Mouse (Mus musculus): ENCODE data around the gene Tor1aip1. TPM values are rescaled to one million over a fixed set of nuclear protein-coding genes. Genes with fewer than 3 reads are reported as not detected.

The Tor1aip1 gene
- polyA plus RNA-seq, 1 experiment, result 29.9 TPM

DNA sequence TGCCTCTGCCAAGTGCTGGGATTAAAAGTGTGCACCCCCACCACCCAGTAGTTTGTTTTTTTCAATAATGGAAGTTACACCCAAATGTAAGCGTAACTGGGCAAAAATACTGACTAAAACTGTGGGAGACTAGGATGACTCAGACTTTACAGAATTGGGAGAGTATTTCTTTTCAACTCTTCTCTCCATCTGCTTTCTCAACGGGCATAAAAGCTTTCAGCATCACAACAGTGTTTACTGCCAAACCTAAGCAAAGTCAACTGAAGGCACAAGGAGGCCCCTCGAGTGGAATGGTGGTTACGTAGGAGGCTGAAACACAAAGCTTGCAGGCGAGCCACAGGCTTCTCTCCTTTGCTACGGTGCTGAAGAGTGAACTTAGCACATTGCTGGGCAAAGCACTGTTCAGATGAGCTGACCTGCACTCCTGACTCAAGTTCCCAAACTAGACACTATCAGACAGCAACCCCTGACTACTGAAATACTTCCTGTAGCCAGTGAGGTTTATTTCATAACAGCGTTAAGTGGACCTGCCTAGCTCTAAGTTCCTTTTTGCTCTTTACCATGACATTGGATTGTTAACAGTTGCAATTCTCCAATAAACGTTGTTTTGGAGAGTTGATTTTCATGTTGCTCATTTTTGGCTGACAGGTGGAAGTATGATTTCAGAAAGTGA is 11.3 kb downstream of the Tor1aip1 start:
- no peaks in the 10 kb centered on the region for H3K9me3 ChIP-seq (replicated peaks; ENCODE audit: control insufficient read depth, insufficient read depth, low read length, poor library complexity, severe bottlenecking)
- H3K4me1 ChIP-seq (ENCODE audit: control insufficient read depth, insufficient read depth, low read length), result no peaks in the 10 kb centered on the region
- H3K9ac ChIP-seq (ENCODE audit: low read depth, poor library complexity, severe bottlenecking), result no peak overlapping the region
- H3K27ac ChIP-seq (ENCODE audit: insufficient read depth, low read length), result no peak overlapping the region
- H3K27me3 ChIP-seq (ENCODE audit: control insufficient read depth, insufficient read depth, low read length, poor library complexity, severe bottlenecking), result no peaks in the 10 kb centered on the region
- peaks cover 2% of the 10 kb centered on the region; the same call in 1 of the 2 replicates for H3K36me3 ChIP-seq (ENCODE audit: control insufficient read depth, insufficient read depth, low read length, poor library complexity, severe bottlenecking)
- TF ChIP-seq POLR2A (IDR thresholded peaks at IDR 0.05; ENCODE audit: insufficient read depth, low read length) (no peak), EP300 (IDR thresholded peaks at IDR 0.05; ENCODE audit: insufficient read depth, low read depth, low read length) (no peak), CTCF (IDR thresholded peaks at IDR 0.05; ENCODE audit: low read depth, low read length) (no peak)
- H3K4me3 ChIP-seq (ENCODE audit: low read depth, low read length), result no peak overlapping the region

DNA sequence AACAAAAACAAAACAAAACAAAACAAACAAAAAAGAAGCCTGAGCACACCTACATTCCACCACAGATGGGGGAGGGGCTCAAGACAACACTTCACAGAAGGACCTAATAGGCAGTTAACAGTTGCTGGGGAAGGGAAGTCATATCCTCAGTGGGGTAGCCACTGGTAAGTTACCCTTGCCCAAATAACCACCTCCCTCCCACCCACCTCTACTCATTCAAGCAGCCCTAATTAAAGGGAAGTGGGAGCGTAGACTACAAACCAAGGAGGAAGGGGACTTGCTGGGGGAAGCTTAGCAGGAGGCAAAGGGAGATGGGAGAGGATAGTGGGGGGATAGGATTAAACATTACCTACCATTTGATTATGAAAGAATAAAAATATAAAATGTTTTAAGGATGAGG is 15.9 kb downstream of the Tor1aip1 start:
- Histone ChIP-seq H3K9me3 (replicated peaks; ENCODE audit: control insufficient read depth, insufficient read depth, low read length, poor library complexity, severe bottlenecking) (no peaks in the 10 kb centered on the region), H3K27ac (ENCODE audit: insufficient read depth, low read length) (no peak overlapping the region), H3K36me3 (ENCODE audit: control insufficient read depth, insufficient read depth, low read length, poor library complexity, severe bottlenecking) (peaks cover 4% of the 10 kb centered on the region), H3K27me3 (ENCODE audit: control insufficient read depth, insufficient read depth, low read length, poor library complexity, severe bottlenecking) (no peaks in the 10 kb centered on the region), H3K9ac (ENCODE audit: low read depth, poor library complexity, severe bottlenecking) (no peak overlapping the region), H3K4me3 (ENCODE audit: low read depth, low read length) (no peak overlapping the region), H3K4me1 (ENCODE audit: control insufficient read depth, insufficient read depth, low read length) (no peaks in the 10 kb centered on the region)
- no peak for TF ChIP-seq CTCF (IDR thresholded peaks at IDR 0.05; ENCODE audit: low read depth, low read length)

DNA sequence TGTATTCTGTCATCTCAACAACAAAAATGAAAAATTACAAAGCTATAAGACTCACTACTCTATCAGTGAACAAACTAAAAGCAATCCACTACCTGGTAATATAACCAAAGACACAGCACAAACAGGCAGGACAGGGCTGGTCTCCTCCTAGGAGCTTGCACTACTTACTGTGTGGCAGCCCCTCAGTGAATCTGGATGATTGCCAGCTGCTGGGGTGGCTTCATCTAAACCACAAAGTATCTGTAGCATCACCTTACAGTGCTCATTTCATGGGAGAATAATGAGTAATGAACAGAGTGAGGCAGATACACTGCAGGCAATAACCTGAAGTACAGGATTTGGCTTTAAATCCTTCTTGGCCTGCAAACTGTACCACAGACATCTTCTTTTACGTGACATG is 16.5 kb downstream of the Tor1aip1 start:
- H3K36me3 ChIP-seq (ENCODE audit: control insufficient read depth, insufficient read depth, low read length, poor library complexity, severe bottlenecking), result peaks cover 4% of the 10 kb centered on the region
- no peak for TF ChIP-seq EP300 (IDR thresholded peaks at IDR 0.05; ENCODE audit: insufficient read depth, low read depth, low read length)
- TF ChIP-seq CTCF (IDR thresholded peaks at IDR 0.05; ENCODE audit: low read depth, low read length), result no peak
- no peak for TF ChIP-seq POLR2A (IDR thresholded peaks at IDR 0.05; ENCODE audit: insufficient read depth, low read length)

GRCm38 (mm10) chr1:156009003-156009402 is 27.3 kb downstream of the Tor1aip1 start:
- Histone ChIP-seq H3K9me3 (replicated peaks; ENCODE audit: control insufficient read depth, insufficient read depth, low read length, poor library complexity, severe bottlenecking) (no peaks in the 10 kb centered on the region), H3K4me3 (ENCODE audit: low read depth, low read length) (no peak overlapping the region), H3K36me3 (ENCODE audit: control insufficient read depth, insufficient read depth, low read length, poor library complexity, severe bottlenecking) (no peaks in the 10 kb centered on the region; the same call in 1 of the 2 replicates), H3K27me3 (ENCODE audit: control insufficient read depth, insufficient read depth, low read length, poor library complexity, severe bottlenecking) (no peaks in the 10 kb centered on the region), H3K9ac (ENCODE audit: low read depth, poor library complexity, severe bottlenecking) (no peak overlapping the region), H3K27ac (ENCODE audit: insufficient read depth, low read length) (no peak overlapping the region), H3K4me1 (ENCODE audit: control insufficient read depth, insufficient read depth, low read length) (no peaks in the 10 kb centered on the region)
- no peak for TF ChIP-seq CTCF (IDR thresholded peaks at IDR 0.05; ENCODE audit: low read depth, low read length)
- no peak for TF ChIP-seq EP300 (IDR thresholded peaks at IDR 0.05; ENCODE audit: insufficient read depth, low read depth, low read length)
- TF ChIP-seq POLR2A (IDR thresholded peaks at IDR 0.05; ENCODE audit: insufficient read depth, low read length), result no peak

More for the DNA sequence above, 16.5 kb downstream of the Tor1aip1 start:
- Histone ChIP-seq H3K27ac (ENCODE audit: insufficient read depth, low read length) (no peak overlapping the region), H3K9ac (ENCODE audit: low read depth, poor library complexity, severe bottlenecking) (no peak overlapping the region), H3K9me3 (replicated peaks; ENCODE audit: control insufficient read depth, insufficient read depth, low read length, poor library complexity, severe bottlenecking) (no peaks in the 10 kb centered on the region), H3K27me3 (ENCODE audit: control insufficient read depth, insufficient read depth, low read length, poor library complexity, severe bottlenecking) (no peaks in the 10 kb centered on the region), H3K4me3 (ENCODE audit: low read depth, low read length) (no peak overlapping the region), H3K4me1 (ENCODE audit: control insufficient read depth, insufficient read depth, low read length) (no peaks in the 10 kb centered on the region)

GRCm38 (mm10) chr1:156005906-156006305 is 30.4 kb downstream of the Tor1aip1 start:
- no peak for TF ChIP-seq EP300 (IDR thresholded peaks at IDR 0.05; ENCODE audit: insufficient read depth, low read depth, low read length)
- TF ChIP-seq POLR2A (IDR thresholded peaks at IDR 0.05; ENCODE audit: insufficient read depth, low read length), result no peak
- no peak for TF ChIP-seq CTCF (IDR thresholded peaks at IDR 0.05; ENCODE audit: low read depth, low read length)
- Histone ChIP-seq H3K9me3 (replicated peaks; ENCODE audit: control insufficient read depth, insufficient read depth, low read length, poor library complexity, severe bottlenecking) (no peaks in the 10 kb centered on the region), H3K4me1 (ENCODE audit: control insufficient read depth, insufficient read depth, low read length) (no peaks in the 10 kb centered on the region), H3K9ac (ENCODE audit: low read depth, poor library complexity, severe bottlenecking) (no peak overlapping the region), H3K27me3 (ENCODE audit: control insufficient read depth, insufficient read depth, low read length, poor library complexity, severe bottlenecking) (no peaks in the 10 kb centered on the region), H3K36me3 (ENCODE audit: control insufficient read depth, insufficient read depth, low read length, poor library complexity, severe bottlenecking) (no peaks in the 10 kb centered on the region), H3K27ac (ENCODE audit: insufficient read depth, low read length) (no peak overlapping the region), H3K4me3 (ENCODE audit: low read depth, low read length) (no peak overlapping the region)

- TF ChIP-seq POLR2A (IDR thresholded peaks at IDR 0.05; ENCODE audit: insufficient read depth, low read length) (no peak), EP300 (IDR thresholded peaks at IDR 0.05; ENCODE audit: insufficient read depth, low read depth, low read length) (no peak), CTCF (IDR thresholded peaks at IDR 0.05; ENCODE audit: low read depth, low read length) (no peak)
- Histone ChIP-seq H3K4me1 (ENCODE audit: control insufficient read depth, insufficient read depth, low read length) (no peaks in the 10 kb centered on the region), H3K9me3 (replicated peaks; ENCODE audit: control insufficient read depth, insufficient read depth, low read length, poor library complexity, severe bottlenecking) (no peaks in the 10 kb centered on the region), H3K27me3 (ENCODE audit: control insufficient read depth, insufficient read depth, low read length, poor library complexity, severe bottlenecking) (no peaks in the 10 kb centered on the region), H3K4me3 (ENCODE audit: low read depth, low read length) (peak overlapping the region; percentile 72), H3K36me3 (ENCODE audit: control insufficient read depth, insufficient read depth, low read length, poor library complexity, severe bottlenecking) (no peaks in the 10 kb centered on the region), H3K27ac (ENCODE audit: insufficient read depth, low read length) (no peak overlapping the region), H3K9ac (ENCODE audit: low read depth, poor library complexity, severe bottlenecking) (peak overlapping the region; percentile 38; the same call in 1 of the 2 replicates)
Measured at GRCm38 (mm10) chr1:156003201-156003935, 32.9 kb downstream of the Tor1aip1 start.
